Mouse (Mus musculus) liver, postnatal 0 days (tissue): ENCODE measurements around the gene Gm8660. TPM values are rescaled to one million over a fixed set of nuclear protein-coding genes. Genes with fewer than 3 reads are reported as not detected.
"Not testable (repeated sequence)": the region's sequence is repeated elsewhere in the genome, so short reads cannot be mapped to it uniquely, and the experiment has no call there.

Source experiments
- ATAC-seq: fragments of 200-750 bp; cut with Nextera tagmentation; 2 replicates; pipeline ENCODE4 v1.8.0; 2017; ENCODE audit warnings: mild to moderate bottlenecking, moderate library complexity
- DNase-seq: peaks from one replicate; pipeline ENCODE4 v3.0.0-alpha.2; 2016
- H3K27ac ChIP-seq: fragments of 300-500 bp; sonication (generic); 2 replicates; pipeline ENCODE4 v1.5.1; 2014; ENCODE audit warnings: antibody characterized with exemption, moderate library complexity, mild to moderate bottlenecking, low read depth
- H3K27me3 ChIP-seq: fragments of 300-500 bp; sonication (generic); 2 replicates; pipeline ENCODE4 v1.6.1; 2014; ENCODE audit warnings: low read length, control low read depth, mixed read lengths; ENCODE audit not compliant: insufficient read depth
- H3K36me3 ChIP-seq: fragments of 300-500 bp; sonication (generic); replicated peaks from 2 replicates; pipeline ENCODE4 v1.6.1; 2014; ENCODE audit warnings: mild to moderate bottlenecking, control low read depth, low read length, moderate library complexity, mixed read lengths; ENCODE audit not compliant: insufficient read depth
- H3K4me1 ChIP-seq: fragments of 300-500 bp; sonication (generic); 2 replicates; pipeline ENCODE4 v1.6.1; 2014; ENCODE audit warnings: antibody characterized with exemption, mild to moderate bottlenecking, control low read depth; ENCODE audit not compliant: insufficient read depth
- H3K4me2 ChIP-seq: fragments of 300-500 bp; sonication (generic); 2 replicates; pipeline ENCODE4 v1.6.1; 2014; ENCODE audit warnings: low read depth, mild to moderate bottlenecking, low read length, moderate library complexity, mixed read lengths
- H3K4me3 ChIP-seq: fragments of 300-500 bp; sonication (generic); 2 replicates; pipeline ENCODE4 v1.5.1; 2014; ENCODE audit warnings: low read depth, low read length
- H3K9ac ChIP-seq: fragments of 300-500 bp; sonication (generic); replicated peaks from 2 replicates; pipeline ENCODE4 v1.6.1; 2014; ENCODE audit warnings: mild to moderate bottlenecking, moderate library complexity
- H3K9me3 ChIP-seq: fragments of 300-500 bp; sonication (generic); 2 replicates; pipeline ENCODE4 v1.6.1; 2016; ENCODE audit warnings: mild to moderate bottlenecking, control low read depth, low read length, mixed read lengths
- WGBS: fragments of 180-500 bp; shearing (Covaris S2); extraction: QIAGEN DNeasy Blood & Tissue Kit; methylation state at CpG from one replicate; pipeline ENCODE4 v1.1.7; 2014; ENCODE audit not compliant: insufficient replicate concordance; 5-methylcytosine and 5-hydroxymethylcytosine counted together
- polyA plus RNA-seq: library from polyadenylated mRNA; unstranded; fragments of >200 nt; fragmentation: Nextera tagmentation; extraction: Ambion mirVana; gene quantifications from 2 replicates; pipeline ENCODE4 v1.2.1, GENCODE M21; 2015

Gene Gm8660
- polyA plus RNA-seq, result not detected in 2 replicates

- not testable (repeated sequence) for H3K9ac ChIP-seq, H3K27me3 ChIP-seq, H3K9me3 ChIP-seq, DNase-seq, H3K36me3 ChIP-seq, H3K4me2 ChIP-seq, H3K4me3 ChIP-seq, H3K27ac ChIP-seq, H3K4me1 ChIP-seq, ATAC-seq
- no CpG with 5 or more reads among the region's 1 CpGs for WGBS
Measured at GRCm38 (mm10) chr7:22370939-22371338, at the start of gene Gm8660. Gene Gm8660 (minus strand): TSS chr7:22371039.

GRCm38 (mm10) chr7:22413283-22413682, 42.4 kb upstream of the Gm8660 start, which contains the start of gene Vmn1r148:
Gene Vmn1r148 (plus strand): TSS chr7:22413583.
- not testable (repeated sequence) for H3K36me3 ChIP-seq, H3K9ac ChIP-seq, DNase-seq, H3K4me2 ChIP-seq, H3K4me3 ChIP-seq, H3K9me3 ChIP-seq, ATAC-seq, H3K27me3 ChIP-seq, H3K4me1 ChIP-seq, H3K27ac ChIP-seq
- no CpG with 5 or more reads among the region's 3 CpGs for WGBS

- not testable (repeated sequence) for ATAC-seq, DNase-seq, H3K4me2 ChIP-seq, H3K27me3 ChIP-seq, H3K9ac ChIP-seq, H3K4me1 ChIP-seq, H3K36me3 ChIP-seq, H3K4me3 ChIP-seq, H3K27ac ChIP-seq, H3K9me3 ChIP-seq
- no CpG with 5 or more reads among the region's 2 CpGs for WGBS
Measured at GRCm38 (mm10) chr7:22329617-22330016, 41.2 kb downstream of the Gm8660 start, which contains the start of gene Gm4187. Gene Gm4187 (minus strand): TSS chr7:22329717.

Other genes starting within 250 kb of the Gm8660 start
- not detected in 2 replicates for gene Gm10666, start 236.3 kb downstream of the Gm8660 start, polyA plus RNA-seq
- not detected in 2 replicates for gene Vmn1r142, start 207.0 kb downstream of the Gm8660 start, polyA plus RNA-seq
- gene Vmn1r143, start 181.7 kb downstream of the Gm8660 start, polyA plus RNA-seq, result not detected in 2 replicates
- not detected in 2 replicates for gene Gm8653, start 169.8 kb downstream of the Gm8660 start, polyA plus RNA-seq
- not detected in 2 replicates for gene Gm8453, start 141.6 kb downstream of the Gm8660 start, polyA plus RNA-seq
- gene Gm4187, start 41.3 kb downstream of the Gm8660 start, polyA plus RNA-seq, result not detected in 2 replicates
- gene Vmn1r148, start 42.5 kb upstream of the Gm8660 start, polyA plus RNA-seq, result not detected in 2 replicates
- not detected in 2 replicates for gene Vmn1r149, start 67.2 kb upstream of the Gm8660 start, polyA plus RNA-seq
- gene Gm10665, start 93.0 kb upstream of the Gm8660 start, polyA plus RNA-seq, result not detected in 2 replicates
- not detected in 2 replicates for gene Vmn1r151, start 128.6 kb upstream of the Gm8660 start, polyA plus RNA-seq
- not detected in 2 replicates for gene Vmn1r152, start 151.9 kb upstream of the Gm8660 start, polyA plus RNA-seq
- not detected in 2 replicates for gene Gm8677, start 163.8 kb upstream of the Gm8660 start, polyA plus RNA-seq
- not detected in 2 replicates for gene Gm4201, start 194.3 kb upstream of the Gm8660 start, polyA plus RNA-seq
- gene Gm4565, start 217.1 kb upstream of the Gm8660 start, polyA plus RNA-seq, result not detected in 2 replicates